Mouse (Mus musculus) heart, postnatal 25 days (tissue): ENCODE results near the gene Prkcq. TPM values are rescaled to one million over a fixed set of nuclear protein-coding genes. Genes with fewer than 3 reads are reported as not detected.
A peak's percentile ranks its signal among the peaks of the same experiment; 100 is the strongest.

Experiments used
- DNase-seq: peaks from one replicate; pipeline ENCODE4 v3.0.0; 2022; ENCODE audit warnings: low spot score
- intact Hi-C: fragments of 180-260 bp; cut with DNase I; formaldehyde crosslinking; loops from one replicate; pipeline ENCODE4 v1.15.1; 2025
- total RNA-seq, 2 experiments: library from RNA; stranded (reverse); gene quantifications; 2 replicates each; pipeline ENCODE4 v1.2.3; 2021

The Prkcq gene
- total RNA-seq, 2 experiments from 2014 or later: 1.6 to 2.0 TPM

- intact Hi-C loops: no loop called here
- DNase-seq: no peak
These were observed 107.1 kb downstream of the Prkcq start for GRCm38 (mm10) chr2:11278965-11279364.

GRCm38 (mm10) chr2:11280247-11280646, 108.3 kb downstream of the Prkcq start:
- intact Hi-C loops: loop anchor here (10.0 kb wide), 1 partner anchor 165 kb away; no protein-coding TSS in a partner anchor
- DNase-seq: no peak

GRCm38 (mm10) chr2:11287834-11288530, 116.1 kb downstream of the Prkcq start:
- intact Hi-C loops: loop anchor here (10.0 kb wide), 1 partner anchor 173 kb away; no protein-coding TSS in a partner anchor
- no peak for DNase-seq

GRCm38 (mm10) chr2:11288531-11288846, 116.6 kb downstream of the Prkcq start:
- DNase-seq: peak; percentile 22
- intact Hi-C loops: loop anchor here (10.0 kb wide), 1 partner anchor 174 kb away; no protein-coding TSS in a partner anchor

GRCm38 (mm10) chr2:11290931-11291330, 119.0 kb downstream of the Prkcq start:
- intact Hi-C loops: no loop called here
- DNase-seq: no peak

- DNase-seq: no peak
- intact Hi-C loops: no loop called here
These were observed 119.9 kb downstream of the Prkcq start for GRCm38 (mm10) chr2:11291570-11292405.

- DNase-seq: no peak
- intact Hi-C loops: no loop called here
These were observed 121.2 kb downstream of the Prkcq start for GRCm38 (mm10) chr2:11293144-11293543.

- DNase-seq: no peak
- intact Hi-C loops: no loop called here
These were observed 122.8 kb downstream of the Prkcq start for GRCm38 (mm10) chr2:11294643-11295191.

- intact Hi-C loops: no loop called here
- DNase-seq: no peak
These were observed 126.9 kb downstream of the Prkcq start for GRCm38 (mm10) chr2:11298811-11299210.

- intact Hi-C loops: no loop called here
- DNase-seq: no peak
These were observed 127.5 kb downstream of the Prkcq start for GRCm38 (mm10) chr2:11299366-11299765.

- intact Hi-C loops: no loop called here
- DNase-seq: no peak
These were observed 128.5 kb downstream of the Prkcq start for GRCm38 (mm10) chr2:11300362-11300761.

GRCm38 (mm10) chr2:11320241-11320640, 148.3 kb downstream of the Prkcq start:
- intact Hi-C loops: no loop called here
- DNase-seq: no peak

- DNase-seq: no peak
- intact Hi-C loops: no loop called here
These were observed 150.5 kb downstream of the Prkcq start for GRCm38 (mm10) chr2:11322396-11322795.

GRCm38 (mm10) chr2:11327280-11327679, 155.4 kb downstream of the Prkcq start:
- intact Hi-C loops: no loop called here
- no peak for DNase-seq

- intact Hi-C loops: loop anchor here (5.0 kb wide), 2 partner anchors 38 to 358 kb away; no protein-coding TSS in a partner anchor
- DNase-seq: no peak
These were observed 157.7 kb downstream of the Prkcq start for GRCm38 (mm10) chr2:11329407-11330224.

- peak; percentile 7 for DNase-seq
- intact Hi-C loops: loop anchor here (1.0 to 5.0 kb wide), 4 partner anchors 36 to 356 kb away; no protein-coding TSS in a partner anchor
These were observed 159.9 kb downstream of the Prkcq start for GRCm38 (mm10) chr2:11331528-11332446.

- intact Hi-C loops: loop anchor here (5.0 kb wide), 2 partner anchors 35 to 355 kb away; no protein-coding TSS in a partner anchor
- no peak for DNase-seq
These were observed 160.6 kb downstream of the Prkcq start for GRCm38 (mm10) chr2:11332469-11332868.

- intact Hi-C loops: loop anchor here (5.0 kb wide), 2 partner anchors 34 to 354 kb away; no protein-coding TSS in a partner anchor
- no peak for DNase-seq
These were observed 161.6 kb downstream of the Prkcq start for GRCm38 (mm10) chr2:11333301-11334017.
